Mouse (Mus musculus) ES-E14 (cell line): ENCODE measurements around the gene Tuba1b.

Experiments used
- CHD2 ChIP-seq: IDR thresholded peaks from 2 replicates; pipeline ENCODE4 v1.6.1; 2014; ENCODE audit warnings: mild to moderate bottlenecking, low read depth, low read length, inconsistent platforms
- HCFC1 ChIP-seq: IDR thresholded peaks from 2 replicates; pipeline ENCODE4 v1.6.1; 2012; ENCODE audit warnings: low read length, inconsistent platforms, borderline replicate concordance; ENCODE audit not compliant: insufficient read depth
- MAFK ChIP-seq: IDR thresholded peaks from 2 replicates; pipeline ENCODE4 v1.6.1; 2014; ENCODE audit warnings: mild to moderate bottlenecking, low read depth, low read length, inconsistent platforms; ENCODE audit not compliant: insufficient read depth
- ZC3H11A ChIP-seq: IDR thresholded peaks from 2 replicates; pipeline ENCODE4 v1.6.1; 2012; ENCODE audit warnings: low read depth, mild to moderate bottlenecking, inconsistent platforms, low read length, borderline replicate concordance

- TF ChIP-seq HCFC1 = no peak
- TF ChIP-seq CHD2 = no peak
- no peak for TF ChIP-seq MAFK
- TF ChIP-seq ZC3H11A = no peak
Observed at GRCm38 (mm10) chr15:98897495-98897894, 36.9 kb downstream of the Tuba1b start.
